Mouse (Mus musculus) lung, postnatal 10 days (tissue): ENCODE measurements around the gene Mylk.
A peak's percentile ranks its signal among the peaks of the same experiment; 100 is the strongest.
"Not testable (repeated sequence)": the region's sequence is repeated elsewhere in the genome, so short reads cannot be mapped to it uniquely, and the experiment has no call there.

Source experiments
- DNase-seq: peaks from one replicate; pipeline ENCODE4 v3.0.0; 2021

The Mylk gene

GRCm38 (mm10) chr16:34745065-34745585 is at the start of gene Mylk:
TSS of gene Mylk (plus strand) at chr16:34745210.
- peak; percentile 95 for DNase-seq

- not testable (repeated sequence) for DNase-seq
Observed at GRCm38 (mm10) chr16:34698721-34699120, 46.3 kb upstream of the Mylk start.

- peak; percentile 91 for DNase-seq
Observed at GRCm38 (mm10) chr16:34700165-34700827, 44.7 kb upstream of the Mylk start.

DNA sequence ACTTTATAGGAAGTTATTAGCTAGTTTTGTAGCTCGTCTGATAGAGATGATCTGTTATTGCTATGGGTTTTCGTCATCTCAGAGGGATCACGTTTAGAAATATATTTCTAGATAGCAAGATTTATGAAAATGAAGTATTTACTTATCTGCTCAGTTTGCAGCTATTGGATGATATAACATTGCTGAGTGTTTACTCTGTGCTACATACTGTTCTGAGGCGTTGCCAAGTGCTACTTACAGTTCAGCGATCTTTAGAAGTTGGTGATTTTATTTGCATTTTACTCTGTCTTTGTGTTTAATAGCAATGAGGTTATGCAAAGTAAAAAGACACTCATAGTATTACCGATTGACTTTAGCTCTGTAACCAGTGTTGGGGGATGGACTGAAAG is 44.2 kb upstream of the Mylk start:
- no peak for DNase-seq

- DNase-seq: peak; percentile 34
Observed at GRCm38 (mm10) chr16:34706019-34706418, 39.0 kb upstream of the Mylk start.

DNA sequence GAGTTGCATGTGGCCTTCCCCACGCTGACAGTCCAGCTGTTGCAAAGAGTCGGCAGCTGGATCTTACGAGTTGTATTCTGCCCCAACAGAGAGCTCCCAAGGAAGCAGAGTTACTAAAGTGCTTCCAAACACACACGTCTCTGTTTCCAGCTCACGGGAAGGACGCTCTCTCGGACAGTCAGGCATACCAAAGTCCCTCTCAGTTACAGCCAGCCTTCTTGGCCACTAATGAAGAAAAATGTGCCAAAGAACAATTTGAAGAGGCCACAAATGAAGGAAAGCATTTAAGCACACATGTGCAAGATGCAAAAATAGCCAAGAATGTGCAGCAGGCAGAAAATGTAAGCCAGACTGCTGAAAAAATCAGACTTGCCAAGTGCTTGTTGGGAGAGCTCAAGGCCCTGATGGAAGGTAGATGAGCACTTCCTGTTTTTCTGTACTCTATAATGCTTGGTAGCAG is 38.5 kb upstream of the Mylk start:
- DNase-seq: peak; percentile 66

DNA sequence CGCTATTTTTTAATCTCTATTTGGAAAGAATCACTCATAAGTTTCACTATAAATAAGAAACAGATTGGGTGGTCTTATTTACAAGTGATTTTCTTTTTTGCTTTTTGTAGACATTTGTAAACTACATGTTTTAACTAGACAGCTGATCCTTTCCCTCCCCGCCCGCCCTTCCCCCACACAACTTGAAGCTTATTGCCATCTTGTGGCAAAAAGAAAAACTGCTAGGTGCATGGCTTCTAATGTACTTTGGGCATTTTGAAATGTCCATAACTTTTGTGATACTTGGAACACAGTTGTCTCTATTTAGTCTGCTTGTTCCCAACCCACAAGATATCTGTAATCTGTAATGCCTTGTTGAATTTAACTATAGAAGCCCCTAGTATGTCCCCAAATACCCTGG is 33.5 kb upstream of the Mylk start:
- DNase-seq: peak; percentile 15

DNA sequence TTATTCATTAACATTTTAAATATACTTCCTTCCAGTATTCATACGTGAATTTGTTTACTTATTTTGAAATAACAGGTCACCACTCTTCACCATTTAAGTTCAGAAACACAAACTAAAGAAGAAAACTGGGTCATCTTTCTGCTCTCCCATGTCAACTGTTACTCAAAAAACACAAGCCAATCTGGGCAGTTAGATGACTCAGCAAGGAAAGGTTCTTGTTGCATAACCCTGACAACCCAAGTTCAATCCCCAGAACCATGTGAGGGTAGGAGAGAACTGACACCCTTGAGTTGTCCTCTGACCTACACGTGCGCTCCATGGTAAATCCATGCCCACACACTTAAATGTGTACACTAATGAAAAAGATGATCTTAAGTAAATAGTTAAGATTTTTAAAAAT is 19.9 kb upstream of the Mylk start:
- no peak for DNase-seq

GRCm38 (mm10) chr16:34728610-34729009 is 16.4 kb upstream of the Mylk start:
- DNase-seq: not testable (repeated sequence)

DNA sequence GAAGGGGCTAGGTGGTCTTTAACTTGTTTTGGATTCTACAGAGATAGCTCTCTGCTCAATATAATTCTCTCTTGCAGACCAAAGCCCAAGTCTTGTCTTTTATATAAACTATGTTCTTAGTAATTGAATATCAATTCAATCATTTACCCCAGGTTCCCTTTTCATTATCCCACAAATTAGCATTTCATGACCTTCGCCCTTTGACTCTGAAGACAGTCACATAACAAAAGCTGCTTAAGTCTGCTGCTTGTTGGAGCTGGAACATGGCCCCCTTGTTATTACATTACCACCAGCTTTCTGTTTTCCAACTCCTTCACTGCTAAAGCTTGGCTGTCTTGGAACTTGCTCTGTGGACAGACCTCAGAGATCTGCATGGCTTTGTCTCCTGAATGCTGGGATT is 15.6 kb upstream of the Mylk start:
- DNase-seq: no peak

- DNase-seq: no peak
Observed at GRCm38 (mm10) chr16:34738656-34739233, 6.3 kb upstream of the Mylk start.

GRCm38 (mm10) chr16:34742930-34743329 is 2.1 kb upstream of the Mylk start:
- no peak for DNase-seq

DNA sequence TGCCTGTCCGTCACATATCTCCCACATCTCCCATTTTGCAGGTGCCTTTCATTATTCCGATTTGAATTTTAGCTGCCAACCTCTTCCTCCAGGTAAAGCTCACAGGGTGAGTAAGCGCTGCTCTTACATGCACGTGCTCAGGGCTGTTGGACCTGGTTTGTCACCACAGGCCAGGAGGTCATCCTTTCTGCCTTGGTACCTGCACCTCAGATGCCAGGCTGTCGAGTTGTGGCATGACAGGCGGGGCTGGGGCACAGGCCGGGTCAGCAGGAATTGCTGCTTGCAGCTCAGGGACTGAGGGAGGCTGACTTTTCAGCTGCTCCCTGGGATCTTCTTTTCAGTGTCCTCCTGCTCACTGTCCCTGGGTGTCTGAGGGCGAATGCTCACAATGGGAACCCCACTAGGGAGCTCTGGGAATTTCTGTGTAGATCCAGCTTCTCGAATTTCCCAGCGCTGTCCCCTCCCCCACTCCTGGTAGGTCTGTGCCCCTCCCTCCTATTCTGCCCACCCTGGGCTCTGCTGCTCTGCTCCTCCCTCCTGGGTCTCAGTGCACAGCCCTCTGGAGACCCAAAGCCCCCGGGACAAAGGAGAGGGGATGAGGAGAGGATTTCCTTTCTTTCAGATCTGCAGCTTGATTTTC is 3.2 kb downstream of the Mylk start:
- DNase-seq: no peak

- DNase-seq: no peak
Observed at GRCm38 (mm10) chr16:34749536-34749935, 4.5 kb downstream of the Mylk start.

GRCm38 (mm10) chr16:34752026-34752425 is 7.0 kb downstream of the Mylk start:
- no peak for DNase-seq

DNA sequence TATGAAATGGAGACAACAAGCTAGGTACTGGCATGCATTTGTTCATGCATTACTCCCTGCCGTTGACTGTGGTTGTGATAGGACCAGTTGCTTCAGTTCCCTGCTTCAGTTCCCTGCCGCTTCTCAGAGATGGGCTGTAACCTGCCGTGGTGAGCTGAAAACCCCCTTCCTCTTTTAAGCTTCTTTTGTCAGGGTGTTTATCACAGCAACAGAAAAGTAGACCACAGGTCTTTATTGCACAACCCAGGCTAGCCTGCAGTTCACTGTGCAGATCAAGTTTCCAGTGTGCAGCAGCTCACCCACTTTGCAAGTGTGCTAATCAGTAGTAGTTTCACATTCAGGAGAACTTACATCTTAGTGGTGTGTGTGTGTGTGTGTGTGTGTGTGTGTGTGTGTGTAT is 8.0 kb downstream of the Mylk start:
- DNase-seq: no peak

DNA sequence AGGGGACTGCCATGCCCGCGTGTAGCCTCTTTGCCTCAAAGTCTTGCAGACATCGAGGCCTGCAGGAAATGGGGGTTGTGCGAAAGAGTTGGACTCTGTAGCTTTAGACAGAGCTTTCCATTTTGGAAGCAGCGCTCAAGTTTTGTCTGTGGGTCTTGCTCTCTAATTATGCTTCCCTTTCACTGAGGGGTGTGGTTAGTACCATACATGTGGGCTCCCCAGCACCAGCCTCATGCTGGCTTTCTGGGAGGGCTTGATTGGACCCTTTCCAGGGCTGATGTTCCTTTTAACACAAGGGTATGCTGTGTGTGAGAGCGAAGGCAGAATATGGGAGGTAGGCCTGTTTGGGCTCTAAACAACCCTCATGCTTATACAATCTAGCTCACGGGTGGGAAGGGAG is 12.0 kb downstream of the Mylk start:
- no peak for DNase-seq

DNA sequence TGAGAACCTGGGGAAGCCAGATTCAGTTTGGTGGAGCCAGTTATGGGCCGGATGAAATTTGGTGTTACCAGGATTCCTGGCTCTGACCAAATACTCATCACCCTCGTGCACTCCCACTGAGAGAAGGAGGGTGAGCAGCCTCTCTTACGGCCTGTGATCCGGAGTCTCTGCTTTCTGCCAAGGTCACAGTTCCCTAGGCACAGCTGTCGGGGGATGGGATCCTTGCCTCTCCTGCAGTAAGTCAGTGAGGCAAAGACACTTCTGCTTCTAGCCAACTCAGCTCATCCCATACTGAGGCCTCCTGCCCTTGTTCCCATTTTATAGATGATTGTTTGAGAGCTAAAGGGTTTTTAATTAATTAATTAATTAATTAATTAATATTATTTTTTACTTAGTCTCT is 13.2 kb downstream of the Mylk start:
- DNase-seq: no peak

DNA sequence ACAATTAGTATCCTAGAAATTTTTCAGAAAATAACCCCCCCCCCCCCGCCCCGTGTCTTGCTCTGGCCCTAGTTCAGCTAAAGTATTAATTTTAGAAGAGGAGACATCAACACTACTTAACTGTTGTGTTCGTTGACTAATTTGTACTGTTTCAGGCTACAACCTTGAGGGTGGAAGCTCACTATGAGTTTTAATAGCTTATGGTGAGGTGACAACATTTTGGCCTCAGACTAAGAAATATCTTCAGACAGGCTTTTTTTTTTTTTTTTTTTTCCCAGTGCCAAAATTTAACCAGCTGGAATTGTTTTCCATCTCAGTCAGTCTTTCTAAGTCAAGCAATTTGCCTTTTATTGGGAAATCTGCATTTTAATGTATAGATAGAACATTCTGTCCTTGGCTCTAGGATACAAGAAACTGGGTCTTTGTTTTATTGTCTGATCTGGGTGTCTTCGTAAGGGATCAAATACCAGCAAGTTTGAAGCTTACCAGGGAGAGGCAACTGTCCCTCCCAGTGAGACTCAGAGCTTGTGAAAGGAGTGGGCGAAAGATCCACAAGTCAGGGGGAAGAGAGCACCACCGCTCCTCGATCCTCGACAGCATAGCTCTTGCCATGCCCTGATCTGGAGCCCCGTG is 19.1 kb downstream of the Mylk start:
- DNase-seq: no peak

DNA sequence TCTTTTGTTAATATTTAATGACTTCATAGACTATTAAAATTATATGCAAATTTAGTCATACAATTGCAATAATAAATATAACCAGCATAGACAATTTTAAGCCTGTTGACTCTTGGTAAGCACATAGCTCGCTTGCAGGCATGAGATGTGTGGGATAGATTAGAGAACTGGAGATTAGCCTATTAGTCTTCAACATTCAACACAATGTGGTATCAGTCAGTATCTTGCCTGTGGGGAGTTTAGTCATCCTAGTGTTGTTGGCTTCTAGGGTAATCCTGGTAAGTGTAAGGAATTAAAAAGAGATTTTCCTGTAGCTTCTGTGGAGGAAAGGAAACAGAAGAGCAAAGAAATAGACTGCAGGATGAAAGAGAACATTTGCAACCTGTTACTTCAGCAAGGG is 20.7 kb downstream of the Mylk start:
- DNase-seq: no peak

- no peak for DNase-seq
Observed at GRCm38 (mm10) chr16:34766193-34766592, 21.2 kb downstream of the Mylk start.

- no peak for DNase-seq
Observed at GRCm38 (mm10) chr16:34767443-34767842, 22.4 kb downstream of the Mylk start.

DNA sequence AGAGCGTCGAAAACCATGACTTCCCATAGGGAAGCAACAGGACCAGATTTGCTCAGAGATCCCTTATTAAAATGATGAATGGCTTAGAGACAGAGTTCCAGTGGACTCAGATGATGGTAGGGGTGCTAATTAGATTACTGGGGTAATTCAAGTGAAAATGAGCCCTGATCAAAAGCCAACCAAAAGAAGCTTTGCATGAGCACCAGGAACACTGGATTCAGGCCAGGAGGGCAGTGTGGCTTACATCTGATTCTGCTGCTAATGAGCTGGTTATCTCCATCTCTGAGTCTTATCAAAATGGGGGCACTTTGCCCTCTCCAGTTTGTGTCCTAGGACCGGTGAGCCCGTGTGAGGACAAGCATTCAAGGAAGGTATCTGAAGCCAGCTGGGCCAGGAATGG is 23.4 kb downstream of the Mylk start:
- DNase-seq: no peak

GRCm38 (mm10) chr16:34770127-34770526 is 25.1 kb downstream of the Mylk start:
- no peak for DNase-seq
